Mouse (Mus musculus) brain, embryonic 14.5 days (tissue): ENCODE measurements around the gene Nup85.

ENCODE experiments used
- CTCF ChIP-seq: fragments of 200-500 bp; IDR thresholded peaks from 2 replicates; pipeline ENCODE4 v1.5.1; 2012; ENCODE audit warnings: inconsistent platforms, mild to moderate bottlenecking, moderate library complexity, borderline replicate concordance; ENCODE audit not compliant: insufficient read depth, insufficient read length; ENCODE audit errors: extremely low read depth
- POLR2A ChIP-seq: fragments of 200-500 bp; IDR thresholded peaks from 2 replicates; pipeline ENCODE4 v1.6.1; 2012; ENCODE audit warnings: mild to moderate bottlenecking, inconsistent platforms, borderline replicate concordance; ENCODE audit not compliant: poor library complexity, insufficient read depth, insufficient read length, severe bottlenecking; ENCODE audit errors: extremely low read depth

GRCm38 (mm10) chr11:115564961-115565360 is 727 bp downstream of the Nup85 start:
- no peak for TF ChIP-seq CTCF
- no peak for TF ChIP-seq POLR2A
